Mouse (Mus musculus) liver, embryonic 11.5 days (tissue): Measurements from ENCODE around the gene Fam129a. TPM values are rescaled to one million over a fixed set of nuclear protein-coding genes. Genes with fewer than 3 reads are reported as not detected.

Source experiments
- ATAC-seq: fragments of 200-750 bp; cut with Nextera tagmentation; replicated peaks from 2 replicates; pipeline ENCODE4 v1.8.0; 2017; ENCODE audit warnings: moderate number of reproducible peaks, mild to moderate bottlenecking, moderate TSS enrichment, moderate library complexity; ENCODE audit not compliant: low FRiP score
- DNase-seq: peaks from one replicate; pipeline ENCODE4 v3.0.0-alpha.2; 2017; ENCODE audit warnings: low spot score
- H3K27ac ChIP-seq: fragments of 300-500 bp; sonication (generic); 2 replicates; pipeline ENCODE4 v1.5.1; 2014; ENCODE audit warnings: mild to moderate bottlenecking, low read depth, low read length, control low read depth
- H3K27me3 ChIP-seq: fragments of 300-500 bp; sonication (generic); replicated peaks from 2 replicates; pipeline ENCODE4 v1.6.1; 2014; ENCODE audit warnings: low read length, mixed read lengths; ENCODE audit not compliant: control insufficient read depth, insufficient read depth
- H3K36me3 ChIP-seq: fragments of 300-500 bp; sonication (generic); 2 replicates; pipeline ENCODE4 v1.6.1; 2014; ENCODE audit warnings: mild to moderate bottlenecking, low read length, moderate library complexity, mixed read lengths; ENCODE audit not compliant: control insufficient read depth, insufficient read depth
- H3K4me1 ChIP-seq: fragments of 300-500 bp; sonication (generic); replicated peaks from 2 replicates; pipeline ENCODE4 v1.6.1; 2014; ENCODE audit warnings: low read length, mixed read lengths; ENCODE audit not compliant: control insufficient read depth, insufficient read depth
- H3K4me2 ChIP-seq: fragments of 300-500 bp; sonication (generic); 2 replicates; pipeline ENCODE4 v1.6.1; 2014; ENCODE audit warnings: mild to moderate bottlenecking, control low read depth, moderate library complexity
- H3K4me3 ChIP-seq: fragments of 300-500 bp; sonication (generic); 2 replicates; pipeline ENCODE4 v1.5.1; 2014; ENCODE audit warnings: low read depth, low read length, control low read depth
- H3K9ac ChIP-seq: fragments of 300-500 bp; sonication (generic); 2 replicates; pipeline ENCODE4 v1.6.1; 2014; ENCODE audit warnings: low read depth, low read length, control low read depth
- H3K9me3 ChIP-seq: fragments of 300-500 bp; sonication (generic); 2 replicates; pipeline ENCODE4 v1.6.1; 2016; ENCODE audit warnings: low read length, inconsistent platforms, mixed read lengths; ENCODE audit not compliant: control insufficient read depth
- WGBS: fragments of 180-500 bp; shearing (Covaris S2); extraction: QIAGEN DNeasy Blood & Tissue Kit; methylation state at CpG from one replicate; pipeline ENCODE4 v1.1.7; 2014; 5-methylcytosine and 5-hydroxymethylcytosine counted together
- polyA plus RNA-seq: library from polyadenylated mRNA; unstranded; fragments of >200 nt; fragmentation: Nextera tagmentation; extraction: Ambion mirVana; gene quantifications from 2 replicates; pipeline ENCODE4 v1.2.1, GENCODE M21; 2014

The Fam129a gene
- polyA plus RNA-seq, 1 experiment from 2014 or later, result 3.0 TPM

GRCm38 (mm10) chr1:151616555-151617205 is 45.7 kb downstream of the Fam129a start:
- no peak overlapping the region for H3K27ac ChIP-seq
- ATAC-seq (peak; percentile 81), DNase-seq (no peak)
- no peak overlapping the region for H3K4me2 ChIP-seq
- H3K36me3 ChIP-seq, result no peaks in the 10 kb centered on the region
- H3K27me3 ChIP-seq, result no peaks in the 10 kb centered on the region
- no peaks in the 10 kb centered on the region for H3K9me3 ChIP-seq
- H3K9ac ChIP-seq, result no peak overlapping the region
- 77% methylated on average over 7 of the region's 7 CpGs for WGBS
- H3K4me3 ChIP-seq, result no peak overlapping the region
- peaks cover 5% of the 10 kb centered on the region for H3K4me1 ChIP-seq

GRCm38 (mm10) chr1:151618251-151618650 is 47.3 kb downstream of the Fam129a start:
- ATAC-seq (no peak), DNase-seq (no peak)
- Histone ChIP-seq H3K9me3 (no peaks in the 10 kb centered on the region), H3K4me3 (no peak overlapping the region), H3K9ac (no peak overlapping the region), H3K4me1 (peaks cover 5% of the 10 kb centered on the region), H3K27ac (no peak overlapping the region), H3K36me3 (no peaks in the 10 kb centered on the region), H3K4me2 (no peak overlapping the region), H3K27me3 (no peaks in the 10 kb centered on the region)
- WGBS, result 69% methylated on average over 3 of the region's 3 CpGs

- Histone ChIP-seq H3K4me2 (no peak overlapping the region), H3K27me3 (no peaks in the 10 kb centered on the region), H3K9me3 (no peaks in the 10 kb centered on the region), H3K9ac (no peak overlapping the region), H3K36me3 (no peaks in the 10 kb centered on the region), H3K4me3 (no peak overlapping the region), H3K27ac (no peak overlapping the region), H3K4me1 (peaks cover 5% of the 10 kb centered on the region)
- WGBS, result 76% methylated on average over 8 of the region's 8 CpGs
- DNase-seq (no peak), ATAC-seq (no peak)
Observed at GRCm38 (mm10) chr1:151619281-151619711, 48.3 kb downstream of the Fam129a start.

GRCm38 (mm10) chr1:151620730-151621129 is 49.7 kb downstream of the Fam129a start:
- no peaks in the 10 kb centered on the region for H3K36me3 ChIP-seq
- no peak for DNase-seq
- H3K4me2 ChIP-seq, result no peak overlapping the region
- no peak overlapping the region for H3K4me3 ChIP-seq
- no peak for ATAC-seq
- peaks cover 5% of the 10 kb centered on the region for H3K4me1 ChIP-seq
- no peak overlapping the region for H3K9ac ChIP-seq
- no peak overlapping the region for H3K27ac ChIP-seq
- no peaks in the 10 kb centered on the region for H3K9me3 ChIP-seq
- H3K27me3 ChIP-seq, result no peaks in the 10 kb centered on the region

- H3K4me2 ChIP-seq, result no peak overlapping the region
- WGBS, result 89% methylated on average over 3 of the region's 3 CpGs
- no peak overlapping the region for H3K4me3 ChIP-seq
- H3K9me3 ChIP-seq, result no peaks in the 10 kb centered on the region
- H3K4me1 ChIP-seq, result peaks cover 2% of the 10 kb centered on the region; the same call in 1 of the 2 replicates
- H3K9ac ChIP-seq, result no peak overlapping the region
- no peak overlapping the region for H3K27ac ChIP-seq
- peak; percentile 92 for ATAC-seq
- H3K36me3 ChIP-seq, result no peaks in the 10 kb centered on the region
- H3K27me3 ChIP-seq, result no peaks in the 10 kb centered on the region
- no peak for DNase-seq
Observed at GRCm38 (mm10) chr1:151624442-151625226, 53.6 kb downstream of the Fam129a start.

GRCm38 (mm10) chr1:151625260-151625659 is 54.3 kb downstream of the Fam129a start:
- no peaks in the 10 kb centered on the region for H3K9me3 ChIP-seq
- H3K27ac ChIP-seq, result no peak overlapping the region
- peaks cover 2% of the 10 kb centered on the region; the same call in 1 of the 2 replicates for H3K4me1 ChIP-seq
- WGBS, result 82% methylated on average over 4 of the region's 4 CpGs
- ATAC-seq (no peak), DNase-seq (no peak)
- H3K4me3 ChIP-seq, result no peak overlapping the region
- no peak overlapping the region for H3K4me2 ChIP-seq
- H3K9ac ChIP-seq, result no peak overlapping the region
- no peaks in the 10 kb centered on the region for H3K27me3 ChIP-seq
- no peaks in the 10 kb centered on the region for H3K36me3 ChIP-seq

GRCm38 (mm10) chr1:151625690-151626089 is 54.7 kb downstream of the Fam129a start:
- H3K27me3 ChIP-seq, result no peaks in the 10 kb centered on the region
- H3K9me3 ChIP-seq, result no peaks in the 10 kb centered on the region
- H3K27ac ChIP-seq, result no peak overlapping the region
- H3K4me2 ChIP-seq, result no peak overlapping the region
- H3K4me1 ChIP-seq, result peaks cover 2% of the 10 kb centered on the region; the same call in 1 of the 2 replicates
- no peak overlapping the region for H3K4me3 ChIP-seq
- WGBS, result 57% methylated on average over 2 of the region's 2 CpGs
- DNase-seq (no peak), ATAC-seq (no peak)
- no peaks in the 10 kb centered on the region for H3K36me3 ChIP-seq
- no peak overlapping the region for H3K9ac ChIP-seq

GRCm38 (mm10) chr1:151626631-151627030 is 55.6 kb downstream of the Fam129a start:
- Histone ChIP-seq H3K4me2 (no peak overlapping the region), H3K36me3 (no peaks in the 10 kb centered on the region), H3K4me1 (no peaks in the 10 kb centered on the region; the same call in 1 of the 2 replicates), H3K27me3 (no peaks in the 10 kb centered on the region), H3K9me3 (no peaks in the 10 kb centered on the region), H3K27ac (no peak overlapping the region), H3K4me3 (no peak overlapping the region), H3K9ac (no peak overlapping the region)
- DNase-seq (no peak), ATAC-seq (no peak)
- 86% methylated on average over 4 of the region's 4 CpGs for WGBS

GRCm38 (mm10) chr1:151627141-151627540 is 56.2 kb downstream of the Fam129a start:
- DNase-seq (no peak), ATAC-seq (no peak)
- H3K4me2 ChIP-seq, result no peak overlapping the region
- no peak overlapping the region for H3K4me3 ChIP-seq
- H3K36me3 ChIP-seq, result no peaks in the 10 kb centered on the region
- no peak overlapping the region for H3K27ac ChIP-seq
- no peak overlapping the region for H3K9ac ChIP-seq
- H3K27me3 ChIP-seq, result no peaks in the 10 kb centered on the region
- H3K9me3 ChIP-seq, result no peaks in the 10 kb centered on the region
- WGBS, result 70% methylated on average over 3 of the region's 3 CpGs
- H3K4me1 ChIP-seq, result no peaks in the 10 kb centered on the region; the same call in 1 of the 2 replicates
